Mouse (Mus musculus): ENCODE results near the gene Ccs.

GRCm38 (mm10) chr19:4803283-4803682 lies 35.8 kb downstream of the Ccs start:
- TF ChIP-seq CTCF (IDR thresholded peaks at IDR 0.05; ENCODE audit: low read depth, low read length) (no peak), POLR2A (IDR thresholded peaks at IDR 0.05; ENCODE audit: insufficient read depth, low read length) (no peak)

All from ES-Bruce4 (cell line).